Mouse (Mus musculus): Measurements from ENCODE around the gene Gm20509. TPM values are rescaled to one million over a fixed set of nuclear protein-coding genes. Genes with fewer than 3 reads are reported as not detected.
"Not testable (repeated sequence)": the region's sequence is repeated elsewhere in the genome, so short reads cannot be mapped to it uniquely, and the experiment has no call there.

The Gm20509 gene
- total RNA-seq, 2 experiments from 2014 or later: not detected

GRCm38 (mm10) chr9:73094580-73094979, 7.7 kb upstream of the Gm20509 start:
- intact Hi-C loops (cut with DNase I): loop anchor here (10.0 kb wide), 2 partner anchors 210 to 330 kb away; no protein-coding TSS in a partner anchor
- no peak for DNase-seq (ENCODE audit: low spot score)

- no peak for DNase-seq (ENCODE audit: low spot score)
- intact Hi-C loops (cut with DNase I): loop anchor here (10.0 kb wide), 2 partner anchors 213 to 333 kb away; no protein-coding TSS in a partner anchor
Observed at GRCm38 (mm10) chr9:73097898-73098297, 4.4 kb upstream of the Gm20509 start.

GRCm38 (mm10) chr9:73101536-73101935, 734 bp upstream of the Gm20509 start, which contains the start of gene Khdc3:
Gene Khdc3 (plus strand): TSS chr9:73101836.
- intact Hi-C loops (cut with DNase I): no loop called here
- DNase-seq (ENCODE audit: low spot score): no peak

GRCm38 (mm10) chr9:73103159-73103879, 1.0 kb downstream of the Gm20509 start:
- peak; percentile 19 for DNase-seq (ENCODE audit: low spot score)
- intact Hi-C loops (cut with DNase I): no loop called here

GRCm38 (mm10) chr9:73103880-73104198, 1.6 kb downstream of the Gm20509 start:
- DNase-seq (ENCODE audit: low spot score): no peak
- intact Hi-C loops (cut with DNase I): no loop called here

- intact Hi-C loops (cut with DNase I): no loop called here
- DNase-seq (ENCODE audit: low spot score): no peak
Observed at GRCm38 (mm10) chr9:73105141-73105540, 2.9 kb downstream of the Gm20509 start.

GRCm38 (mm10) chr9:73105771-73106170, 3.5 kb downstream of the Gm20509 start:
- no peak for DNase-seq (ENCODE audit: low spot score)
- intact Hi-C loops (cut with DNase I): no loop called here

- DNase-seq (ENCODE audit: low spot score): peak; percentile 60
- intact Hi-C loops (cut with DNase I): no loop called here
Observed at GRCm38 (mm10) chr9:73112919-73113906, 10.9 kb downstream of the Gm20509 start, which contains the start of gene Rsl24d1. Gene Rsl24d1 (plus strand): TSS chr9:73113426.

- intact Hi-C loops (cut with DNase I); DNase-seq (ENCODE audit: low spot score): not testable (repeated sequence)
Observed at GRCm38 (mm10) chr9:73116704-73117103, 14.4 kb downstream of the Gm20509 start.

- no peak for DNase-seq (ENCODE audit: low spot score)
- intact Hi-C loops (cut with DNase I): no loop called here
Observed at GRCm38 (mm10) chr9:73118012-73118411, 15.7 kb downstream of the Gm20509 start.

GRCm38 (mm10) chr9:73121735-73122134, 19.5 kb downstream of the Gm20509 start:
- intact Hi-C loops (cut with DNase I): no loop called here
- DNase-seq (ENCODE audit: low spot score): no peak

GRCm38 (mm10) chr9:73125043-73125570, 22.8 kb downstream of the Gm20509 start:
- intact Hi-C loops (cut with DNase I): no loop called here
- DNase-seq (ENCODE audit: low spot score): no peak

GRCm38 (mm10) chr9:73127457-73127856, 25.2 kb downstream of the Gm20509 start:
- DNase-seq (ENCODE audit: low spot score): no peak
- intact Hi-C loops (cut with DNase I): no loop called here

- intact Hi-C loops (cut with DNase I): no loop called here
Observed at GRCm38 (mm10) chr9:73129875-73130274, 27.6 kb downstream of the Gm20509 start.

GRCm38 (mm10) chr9:73130529-73130928, 28.3 kb downstream of the Gm20509 start:
- DNase-seq (ENCODE audit: low spot score): no peak
- intact Hi-C loops (cut with DNase I): no loop called here

More at GRCm38 (mm10) chr9:73129875-73130274, 27.6 kb downstream of the Gm20509 start:
- DNase-seq (ENCODE audit: low spot score): no peak

GRCm38 (mm10) chr9:73137341-73137886, 35.1 kb downstream of the Gm20509 start:
- intact Hi-C loops (cut with DNase I): no loop called here
- DNase-seq (ENCODE audit: low spot score): no peak

GRCm38 (mm10) chr9:73154347-73154746, 52.1 kb downstream of the Gm20509 start:
- DNase-seq (ENCODE audit: low spot score): no peak
- intact Hi-C loops (cut with DNase I): loop anchor here (2.0 kb wide), 1 partner anchor 828 kb away; no protein-coding TSS in a partner anchor

- no peak for DNase-seq (ENCODE audit: low spot score)
- intact Hi-C loops (cut with DNase I): no loop called here
Observed at GRCm38 (mm10) chr9:73157968-73158367, 55.7 kb downstream of the Gm20509 start.

GRCm38 (mm10) chr9:73159265-73159664, 57.0 kb downstream of the Gm20509 start:
- no peak for DNase-seq (ENCODE audit: low spot score)
- intact Hi-C loops (cut with DNase I): no loop called here
